Mouse (Mus musculus): Measurements from ENCODE around the gene Cobll1.

DNA sequence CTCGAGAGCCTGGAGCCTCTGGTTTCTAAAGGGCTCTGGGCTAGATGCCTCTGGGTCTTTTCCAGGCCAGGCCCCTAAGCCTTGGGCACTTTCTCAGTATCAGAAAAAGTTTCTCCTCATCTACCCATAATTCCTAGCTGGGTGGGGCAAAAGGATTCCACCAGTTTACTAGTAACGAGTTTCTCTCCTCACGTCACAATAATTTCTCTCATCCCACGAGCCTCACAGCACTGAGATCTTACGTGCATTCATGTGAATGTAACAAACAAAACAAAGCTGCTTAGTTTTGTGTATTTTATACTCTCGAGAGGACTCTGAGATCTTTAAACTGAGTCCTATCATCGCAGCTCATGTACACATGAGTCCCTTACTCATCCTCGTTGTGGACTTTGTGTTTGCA is 57.5 kb downstream of the Cobll1 start:
- TF ChIP-seq CTCF (IDR thresholded peaks at IDR 0.05; ENCODE audit: borderline replicate concordance, insufficient read depth, low read depth, low read length): no peak
- TF ChIP-seq POLR2A (IDR thresholded peaks at IDR 0.05; ENCODE audit: borderline replicate concordance, insufficient read depth, low read length): no peak
